Mouse (Mus musculus) ZHBTc4 (cell line): Measurements from ENCODE around the gene Cenpm.
A peak's percentile ranks its signal among the peaks of the same experiment; 100 is the strongest.

Source experiments
- DNase-seq: peaks from one replicate; pipeline ENCODE4 v3.0.0-alpha.2; 2011; ENCODE audit warnings: low read depth, low spot score

Cenpm gene

GRCm38 (mm10) chr15:82243742-82244114 is 820 bp downstream of the Cenpm start:
- DNase-seq: no peak

GRCm38 (mm10) chr15:82243311-82243710 is 1.2 kb downstream of the Cenpm start:
- no peak for DNase-seq

GRCm38 (mm10) chr15:82236565-82236964 is 8.0 kb downstream of the Cenpm start:
- peak; percentile 88 for DNase-seq

- peak; percentile 58 for DNase-seq
Measured at GRCm38 (mm10) chr15:82235661-82236060, 8.9 kb downstream of the Cenpm start.

GRCm38 (mm10) chr15:82232651-82233050 is 11.9 kb downstream of the Cenpm start:
- no peak for DNase-seq

- no peak for DNase-seq
Measured at GRCm38 (mm10) chr15:82231591-82232378, 12.8 kb downstream of the Cenpm start.

GRCm38 (mm10) chr15:82231100-82231499 is 13.4 kb downstream of the Cenpm start:
- DNase-seq: no peak

GRCm38 (mm10) chr15:82230098-82230611 is 14.4 kb downstream of the Cenpm start:
- no peak for DNase-seq

GRCm38 (mm10) chr15:82229542-82230045 is 15.0 kb downstream of the Cenpm start:
- DNase-seq: no peak

GRCm38 (mm10) chr15:82225769-82226168 is 18.8 kb downstream of the Cenpm start:
- no peak for DNase-seq

- DNase-seq: no peak
Measured at GRCm38 (mm10) chr15:82224602-82225215, 19.8 kb downstream of the Cenpm start.

GRCm38 (mm10) chr15:82223657-82224601 is 20.6 kb downstream of the Cenpm start, which contains the start of gene Tnfrsf13c:
TSS of gene Tnfrsf13c (minus strand) at chr15:82224369.
- no peak for DNase-seq

- no peak for DNase-seq
Measured at GRCm38 (mm10) chr15:82223251-82223650, 21.3 kb downstream of the Cenpm start.

GRCm38 (mm10) chr15:82221104-82221860 is 23.3 kb downstream of the Cenpm start:
- DNase-seq: peak; percentile 77

GRCm38 (mm10) chr15:82220003-82220675 is 24.4 kb downstream of the Cenpm start:
- DNase-seq: no peak

- peak; percentile 66 for DNase-seq
Measured at GRCm38 (mm10) chr15:82218778-82219666, 25.5 kb downstream of the Cenpm start.

GRCm38 (mm10) chr15:82217980-82218379 is 26.6 kb downstream of the Cenpm start:
- no peak for DNase-seq

GRCm38 (mm10) chr15:82217039-82217438 is 27.5 kb downstream of the Cenpm start:
- DNase-seq: peak; percentile 64

GRCm38 (mm10) chr15:82216142-82216827 is 28.3 kb downstream of the Cenpm start:
- no peak for DNase-seq
